8 mouse cellular contexts compared by ENCODE assay signal in the genomic region with DNA sequence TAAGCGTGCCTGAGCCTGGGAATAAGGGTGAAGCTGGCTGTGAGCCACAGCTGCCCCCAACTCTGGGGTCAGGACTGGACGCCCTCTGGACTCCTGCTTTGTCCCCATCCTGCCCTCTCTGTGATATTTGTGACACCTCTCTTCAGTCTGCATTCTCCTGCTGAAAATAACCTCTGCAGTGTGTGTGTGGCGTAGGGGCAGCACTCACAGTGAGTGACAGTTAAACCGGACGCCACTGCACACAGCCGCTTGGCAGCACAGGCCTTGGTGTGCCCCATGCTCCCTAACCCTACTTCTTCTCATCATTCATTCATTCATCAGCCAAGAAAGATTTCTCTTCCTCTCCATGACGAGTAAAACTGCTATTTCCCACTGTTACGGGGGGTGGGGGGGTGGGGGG.
DNase-seq lines count a peak whose midpoint lies in the region; ATAC-seq lines count a peak whose summit lies in the region.

No protein-coding gene starts in this region.

- ATAC-seq in heart, embryonic 12.5 days (ENCODE audit: insufficient number of reproducible peaks, low FRiP score): peak; percentile 66; the same call in 1 of the 2 replicates
- peak; percentile 26; the same call in 1 of the 2 replicates for ATAC-seq in midbrain, embryonic 11.5 days (ENCODE audit: low FRiP score)
- ATAC-seq in activated CD4-positive, CD25-positive, alpha-beta regulatory T cell, adult 4 months: no peak

- no peak overlapping the region for H3K4me3 ChIP-seq in heart, embryonic 12.5 days
- no peak overlapping the region for H3K4me3 ChIP-seq in midbrain, embryonic 11.5 days (ENCODE audit: low read depth, low read length)

- no peak overlapping the region for H3K9ac ChIP-seq in heart, embryonic 12.5 days
- no peak overlapping the region for H3K9ac ChIP-seq in midbrain, embryonic 11.5 days (ENCODE audit: low read length)

- H3K27me3 ChIP-seq in heart, embryonic 12.5 days (replicated peaks): no peaks in the 10 kb centered on the region
- H3K27me3 ChIP-seq in midbrain, embryonic 11.5 days (ENCODE audit: control insufficient read depth, insufficient read depth, low read length): no peaks in the 10 kb centered on the region

- H3K4me2 ChIP-seq in heart, embryonic 12.5 days: peak overlapping the region; percentile 51
- H3K4me2 ChIP-seq in midbrain, embryonic 11.5 days: no peak overlapping the region

- no peak for DNase-seq in heart, adult 18-20 months
- DNase-seq in T-cell, adult 2 months (ENCODE audit: low spot score): peak; percentile 22
- DNase-seq in heart, postnatal 4 days: peak; percentile 28
- peak; percentile 87 for DNase-seq in midbrain, embryonic 11.5 days (ENCODE audit: low spot score, missing footprints)
- DNase-seq in left cerebral cortex, postnatal 36 days (ENCODE audit: low spot score in 2 of 2): no peak
- no peak for DNase-seq in layer of hippocampus, adult 9-10 months (ENCODE audit: low spot score)

- H3K27ac ChIP-seq in heart, embryonic 12.5 days (ENCODE audit: poor library complexity, severe bottlenecking): peak overlapping the region; percentile 84
- no peak overlapping the region for H3K27ac ChIP-seq in midbrain, embryonic 11.5 days (ENCODE audit: low read depth, low read length)

- H3K36me3 ChIP-seq in heart, embryonic 12.5 days: no peaks in the 10 kb centered on the region
- no peaks in the 10 kb centered on the region for H3K36me3 ChIP-seq in midbrain, embryonic 11.5 days (ENCODE audit: control insufficient read depth, insufficient read depth, low read length)

- intact Hi-C loops in left cerebral cortex, postnatal 36 days (cut with DNase I): no loop called here

- 0 out of 2 replicates have a peak, but pooled peaks cover 2% of the 10 kb centered on the region for H3K9me3 ChIP-seq in heart, embryonic 12.5 days (replicated peaks)
- no peaks in the 10 kb centered on the region for H3K9me3 ChIP-seq in midbrain, embryonic 11.5 days (ENCODE audit: control insufficient read depth, low read length)

- peaks cover 37% of the 10 kb centered on the region for H3K4me1 ChIP-seq in heart, embryonic 12.5 days (replicated peaks)
- H3K4me1 ChIP-seq in midbrain, embryonic 11.5 days (ENCODE audit: control insufficient read depth, insufficient read depth, low read length): peaks cover 19% of the 10 kb centered on the region

- whole genome bisulfite sequencing in heart, embryonic 12.5 days: 29% methylated on average over 8 of the region's 8 CpGs
- 57% methylated on average over 8 of the region's 8 CpGs for WGBS in midbrain, embryonic 11.5 days

Comparison
In these comparisons a context has a peak if more than half of its experiments do, and no peak if none do; other contexts are left out.
1. DNase-seq: peak in T-cell, adult 2 months (single experiment), heart, postnatal 4 days (single experiment) and midbrain, embryonic 11.5 days (single experiment); none in heart, adult 18-20 months (0 of 2), left cerebral cortex, postnatal 36 days (0 of 2) and layer of hippocampus, adult 9-10 months (single experiment).